Mouse (Mus musculus): ENCODE data around the gene Leng8.

The Leng8 gene

DNA sequence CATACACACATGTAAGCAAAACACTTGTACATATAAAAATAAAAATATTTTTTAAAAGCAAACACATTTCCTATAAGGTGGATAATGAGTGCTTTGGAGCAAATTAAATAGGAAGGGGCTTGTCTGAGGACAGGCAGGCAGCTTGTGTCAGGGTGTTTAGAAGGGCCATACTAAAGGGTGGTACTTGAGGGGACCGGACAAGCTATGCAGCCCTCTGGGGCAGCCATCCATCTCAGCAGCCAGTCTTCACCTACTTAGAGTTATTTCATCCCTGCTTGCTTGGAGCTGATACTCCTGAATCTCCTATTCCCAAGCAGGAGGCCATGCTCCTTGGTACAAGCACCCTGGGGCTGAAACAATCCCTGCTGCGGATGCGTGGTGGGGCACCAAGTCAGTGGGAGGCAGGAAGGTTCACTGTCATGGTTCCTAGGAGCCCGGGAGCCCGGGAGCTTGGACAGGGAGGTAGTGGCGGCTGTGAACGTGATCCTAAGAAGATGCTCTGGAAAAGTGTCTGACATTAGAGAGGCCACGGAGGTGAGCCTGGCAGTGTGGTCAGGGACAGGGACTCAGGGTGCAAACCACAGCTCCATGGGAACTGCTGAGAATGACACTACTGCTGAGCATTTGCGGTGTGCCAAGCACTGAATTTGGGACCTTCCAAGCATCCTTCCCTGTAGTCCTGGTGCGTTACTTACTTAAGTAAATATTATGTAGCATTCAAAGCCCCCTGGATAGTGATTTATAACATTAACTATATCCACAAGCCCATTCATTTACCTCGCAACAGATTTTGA, 9.7 kb upstream of the Leng8 start:
- no peak for DNase-seq (ENCODE audit: low spot score in 2 of 2)

DNA sequence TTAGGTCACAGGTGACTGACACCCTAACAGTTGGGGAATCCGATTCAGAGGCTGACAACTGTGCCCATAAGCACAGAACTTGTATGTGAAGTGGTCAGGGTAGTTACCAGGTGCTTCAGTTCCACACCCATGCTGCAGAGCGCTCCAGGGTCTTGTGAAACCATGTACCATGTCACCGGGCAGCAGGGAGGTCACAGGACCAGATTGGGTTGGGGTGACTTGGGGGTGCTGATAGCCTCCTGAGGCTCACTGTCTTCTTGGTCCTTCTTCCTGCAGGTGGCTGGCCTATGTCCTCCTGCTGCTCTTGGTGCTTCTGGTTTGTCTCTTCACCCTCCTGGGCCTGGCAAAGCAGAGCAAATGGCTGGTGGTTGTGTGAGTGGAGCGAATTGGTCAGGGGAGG, 8.9 kb upstream of the Leng8 start:
- DNase-seq (ENCODE audit: low spot score in 2 of 2), result peak in 1 of 2 experiments; percentile 9

DNA sequence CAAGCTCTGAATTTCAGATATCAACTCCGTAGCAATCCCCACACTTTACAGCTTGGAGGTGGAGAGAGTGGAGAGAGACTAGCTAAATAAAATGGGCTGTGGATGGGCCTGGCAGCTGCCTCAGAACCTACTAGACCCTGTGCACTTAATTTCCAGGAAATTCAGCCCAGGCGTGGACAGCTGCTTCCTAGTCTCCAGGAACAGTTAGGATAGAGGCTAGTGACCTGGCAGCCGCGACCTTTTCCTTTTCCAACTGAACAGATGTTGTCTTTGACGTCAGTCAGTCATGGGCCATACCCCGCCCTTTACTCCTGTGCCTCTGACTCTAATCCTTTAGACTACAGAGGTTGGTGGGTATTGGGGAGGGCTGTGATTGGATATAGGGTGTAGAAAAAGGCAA, 8.0 kb upstream of the Leng8 start:
- DNase-seq (ENCODE audit: low spot score in 2 of 2), result no peak

DNA sequence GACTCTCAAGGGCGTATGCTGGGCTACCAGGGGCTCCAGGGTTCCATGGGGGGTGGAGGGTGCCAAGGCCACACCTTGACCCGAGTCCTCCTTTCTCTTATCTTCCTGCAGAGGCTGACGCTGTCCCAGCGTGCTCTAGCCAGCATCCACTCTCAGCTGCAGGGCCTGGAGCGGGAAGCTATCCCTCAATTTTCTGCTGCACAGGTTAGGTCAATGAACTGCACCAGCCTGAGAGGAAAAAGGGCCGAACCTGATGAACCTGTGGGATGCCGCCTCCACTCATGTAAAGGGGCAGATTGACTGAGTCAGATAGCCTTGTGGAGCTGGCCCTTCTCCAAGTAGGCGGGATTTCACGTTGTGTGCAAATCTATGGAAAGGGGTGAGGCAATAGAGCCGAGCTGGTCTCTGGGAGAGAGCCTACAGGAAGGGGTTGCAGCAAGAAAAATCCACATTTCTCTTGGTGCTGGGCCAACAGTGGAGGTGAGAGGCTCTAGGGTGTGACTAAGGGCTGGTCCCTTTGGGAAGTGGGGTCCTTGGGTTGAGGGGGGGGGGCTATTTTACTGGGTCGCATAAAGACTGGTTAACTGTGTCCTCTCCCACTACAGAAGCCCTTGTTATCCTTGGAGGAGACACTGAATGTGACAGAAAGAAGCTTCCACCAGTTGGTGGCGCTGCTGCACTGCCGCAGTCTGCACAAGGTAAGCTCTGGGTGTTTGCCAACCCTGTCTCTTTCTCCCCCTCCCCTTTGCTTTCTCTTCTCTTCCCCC, 6.0 kb upstream of the Leng8 start:
- DNase-seq (ENCODE audit: low spot score in 2 of 2), result peak; percentile 78 to 85

- no peak for DNase-seq (ENCODE audit: low spot score in 2 of 2)
Measured at GRCm38 (mm10) chr7:4131964-4132363, 4.9 kb upstream of the Leng8 start.

GRCm38 (mm10) chr7:4132581-4132980, 4.3 kb upstream of the Leng8 start:
- peak in 1 of 2 experiments; percentile 79 for DNase-seq (ENCODE audit: low spot score in 2 of 2)

- DNase-seq (ENCODE audit: low spot score in 2 of 2), result no peak
Measured at GRCm38 (mm10) chr7:4132998-4133397, 3.8 kb upstream of the Leng8 start.

DNA sequence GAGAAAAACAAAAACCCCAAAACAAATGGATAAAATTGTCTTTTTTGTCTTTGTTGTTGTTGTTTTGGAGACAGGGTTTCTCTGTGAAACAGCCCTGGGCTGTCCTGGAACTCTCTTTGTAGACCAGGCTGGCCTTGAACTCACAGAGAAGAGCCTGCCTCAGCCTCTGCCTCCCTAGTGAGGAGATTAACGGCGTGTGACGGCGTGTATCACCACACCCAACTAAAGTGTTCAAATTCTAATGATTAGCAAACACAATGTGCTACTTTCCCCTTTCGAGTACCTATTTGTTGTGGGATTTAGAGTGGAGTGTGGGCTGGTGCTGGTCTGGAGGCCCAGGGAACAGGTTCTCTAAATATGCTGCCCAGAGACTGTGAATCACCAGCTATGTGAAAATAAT, 1.9 kb upstream of the Leng8 start:
- DNase-seq (ENCODE audit: low spot score in 2 of 2), result no peak

- no peak for DNase-seq (ENCODE audit: low spot score in 2 of 2)
Measured at GRCm38 (mm10) chr7:4136404-4136770, 452 bp upstream of the Leng8 start.

DNA sequence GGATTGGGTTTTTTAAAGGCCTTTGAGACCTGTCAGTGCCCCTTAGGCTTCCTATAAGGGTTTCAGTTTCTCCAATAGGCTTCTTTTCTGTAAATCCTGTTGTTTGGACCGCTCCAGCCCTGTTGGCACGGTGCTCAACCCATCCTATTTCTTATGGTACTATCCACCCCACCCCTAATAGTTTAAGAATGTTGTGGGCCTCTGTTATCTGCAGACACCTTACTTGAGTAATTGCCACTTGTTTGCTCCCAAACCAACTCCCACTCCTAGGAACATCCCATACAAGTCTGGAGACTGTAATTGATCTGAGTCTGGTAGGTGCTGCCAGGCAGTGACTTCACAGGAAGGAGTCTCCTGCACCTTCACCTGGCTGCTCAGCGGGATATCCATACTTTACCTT, 907 bp downstream of the Leng8 start:
- DNase-seq (ENCODE audit: low spot score in 2 of 2), result peak in 1 of 2 experiments; percentile 2

GRCm38 (mm10) chr7:4138181-4138580, 1.3 kb downstream of the Leng8 start:
- DNase-seq (ENCODE audit: low spot score in 2 of 2), result no peak

- no peak for DNase-seq (ENCODE audit: low spot score in 2 of 2)
Measured at GRCm38 (mm10) chr7:4138671-4139070, 1.8 kb downstream of the Leng8 start.

- DNase-seq (ENCODE audit: low spot score in 2 of 2), result no peak
Measured at GRCm38 (mm10) chr7:4139391-4139790, 2.6 kb downstream of the Leng8 start.

- no peak for DNase-seq (ENCODE audit: low spot score in 2 of 2)
Measured at GRCm38 (mm10) chr7:4141648-4142325, 4.9 kb downstream of the Leng8 start.

- no peak for DNase-seq (ENCODE audit: low spot score in 2 of 2)
Measured at GRCm38 (mm10) chr7:4142796-4143445, 6.1 kb downstream of the Leng8 start.

DNA sequence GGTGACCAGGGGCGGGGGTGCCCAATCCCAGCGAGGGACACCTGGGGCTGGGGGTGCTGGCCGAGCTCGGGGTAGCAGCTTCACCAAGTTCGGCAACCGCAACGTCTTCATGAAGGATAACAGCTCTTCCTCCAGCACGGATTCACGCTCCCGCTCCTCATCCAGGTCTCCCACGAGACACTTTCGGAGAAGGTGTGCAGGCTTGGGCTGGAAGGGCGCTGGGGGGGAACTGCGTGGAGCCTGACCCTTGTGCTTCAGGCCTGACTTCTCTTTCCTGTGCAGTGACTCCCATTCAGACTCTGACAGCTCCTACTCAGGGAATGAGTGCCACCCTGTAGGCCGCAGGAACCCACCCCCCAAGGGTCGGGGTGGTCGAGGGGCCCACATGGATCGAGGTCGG, 6.7 kb downstream of the Leng8 start:
- DNase-seq (ENCODE audit: low spot score in 2 of 2), result no peak

- DNase-seq (ENCODE audit: low spot score in 2 of 2), result no peak
Measured at GRCm38 (mm10) chr7:4144046-4144445, 7.2 kb downstream of the Leng8 start.

- no peak for DNase-seq (ENCODE audit: low spot score in 2 of 2)
Measured at GRCm38 (mm10) chr7:4144766-4145551, 8.1 kb downstream of the Leng8 start.

DNA sequence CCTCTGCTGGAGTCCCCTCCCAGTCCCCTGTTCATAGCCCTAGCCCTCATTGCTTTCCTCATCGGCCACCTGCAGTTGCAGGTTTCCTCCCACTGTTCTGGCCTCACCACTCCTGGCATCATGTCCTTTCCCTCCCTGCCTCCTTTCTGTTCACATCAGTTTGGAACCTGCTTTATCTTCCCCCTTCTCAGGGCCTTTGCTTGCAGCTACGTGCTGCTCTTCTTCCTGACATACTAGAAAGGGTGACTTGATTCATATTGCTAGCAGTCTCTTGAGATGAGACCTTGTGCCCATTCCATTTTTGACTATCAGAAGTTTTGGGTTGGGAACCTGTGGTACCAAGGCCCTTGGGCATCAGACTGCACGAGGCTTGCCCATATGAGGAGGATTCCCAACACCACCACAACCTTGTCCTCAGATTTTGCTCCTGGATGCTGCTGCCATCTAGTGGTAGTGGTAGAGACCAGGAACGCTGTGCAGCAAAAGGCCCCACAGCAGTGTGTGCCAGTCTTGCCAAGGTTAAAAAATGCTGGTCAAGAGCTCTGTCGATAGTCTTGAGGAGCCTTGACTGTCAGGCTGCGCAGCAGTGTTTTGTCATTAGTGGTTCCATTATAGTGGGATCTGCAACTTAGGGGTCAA, 8.8 kb downstream of the Leng8 start:
- DNase-seq (ENCODE audit: low spot score in 2 of 2), result no peak

- no peak for DNase-seq (ENCODE audit: low spot score in 2 of 2)
Measured at GRCm38 (mm10) chr7:4146241-4147180, 9.7 kb downstream of the Leng8 start.

All from frontal cortex, postnatal 36 days (tissue).